Mouse (Mus musculus): Measurements from ENCODE around the gene Zfp691. TPM values are rescaled to one million over a fixed set of nuclear protein-coding genes. Genes with fewer than 3 reads are reported as not detected.

Zfp691 gene
- total and polyA plus RNA-seq, 3 experiments: 20.6 to 23.4 (median 20.6) TPM

GRCm38 (mm10) chr4:119162990-119163389 lies 11.0 kb downstream of the Zfp691 start:
- intact Hi-C loops (cut with DNase I): no loop called here
- Histone ChIP-seq H3K27me3 (ENCODE audit: control insufficient read depth, insufficient read depth, low read length) (no peaks in the 10 kb centered on the region), H3K79me2 (replicated peaks; ENCODE audit: control insufficient read depth, insufficient read depth, low read length) (no peaks in the 10 kb centered on the region), H3K27ac (no peak overlapping the region), H3K4me1 (ENCODE audit: control insufficient read depth, insufficient read depth, low read length) (no peaks in the 10 kb centered on the region; the same call in 1 of the 2 replicates), H3K9ac (ENCODE audit: low read depth, low read length) (no peak overlapping the region), H3K36me3 (ENCODE audit: control insufficient read depth, insufficient read depth, low read length) (no peaks in the 10 kb centered on the region), H3K4me3 (no peak overlapping the region)
- no peak for DNase-seq
- WGBS: 78% methylated on average over 4 of the region's 4 CpGs
- TF ChIP-seq POLR2A (IDR thresholded peaks at IDR 0.05; ENCODE audit: insufficient read depth, low read depth, low read length) (no peak), EP300 (IDR thresholded peaks at IDR 0.05; ENCODE audit: insufficient read depth, low read depth, low read length) (no peak), CTCF (IDR thresholded peaks at IDR 0.05) (0 out of 2 replicates have a peak, but pooled peaks have one; percentile 6)

- Histone ChIP-seq H3K36me3 (ENCODE audit: control insufficient read depth, insufficient read depth, low read length) (no peaks in the 10 kb centered on the region), H3K9ac (ENCODE audit: low read depth, low read length) (no peak overlapping the region), H3K4me3 (no peak overlapping the region), H3K27ac (no peak overlapping the region), H3K27me3 (ENCODE audit: control insufficient read depth, insufficient read depth, low read length) (no peaks in the 10 kb centered on the region), H3K4me1 (ENCODE audit: control insufficient read depth, insufficient read depth, low read length) (no peaks in the 10 kb centered on the region), H3K79me2 (replicated peaks; ENCODE audit: control insufficient read depth, insufficient read depth, low read length) (no peaks in the 10 kb centered on the region)
- no peak for TF ChIP-seq POLR2A (IDR thresholded peaks at IDR 0.05; ENCODE audit: insufficient read depth, low read depth, low read length)
- TF ChIP-seq CTCF (IDR thresholded peaks at IDR 0.05): no peak
- no peak for TF ChIP-seq EP300 (IDR thresholded peaks at IDR 0.05; ENCODE audit: insufficient read depth, low read depth, low read length)
- no peak for DNase-seq
- 72% methylated on average over 3 of the region's 3 CpGs for WGBS
- intact Hi-C loops (cut with DNase I): no loop called here
Measured at GRCm38 (mm10) chr4:119161358-119161757, 12.6 kb downstream of the Zfp691 start.

- Histone ChIP-seq H3K27me3 (ENCODE audit: control insufficient read depth, insufficient read depth, low read length) (no peaks in the 10 kb centered on the region), H3K9ac (ENCODE audit: low read depth, low read length) (no peak overlapping the region), H3K36me3 (ENCODE audit: control insufficient read depth, insufficient read depth, low read length) (no peaks in the 10 kb centered on the region), H3K4me3 (no peak overlapping the region), H3K4me1 (ENCODE audit: control insufficient read depth, insufficient read depth, low read length) (no peaks in the 10 kb centered on the region), H3K27ac (no peak overlapping the region), H3K79me2 (replicated peaks; ENCODE audit: control insufficient read depth, insufficient read depth, low read length) (no peaks in the 10 kb centered on the region)
- 72% methylated on average over 5 of the region's 5 CpGs for WGBS
- no peak for DNase-seq
- intact Hi-C loops (cut with DNase I): loop anchor here (2.0 kb wide), 1 partner anchor 47 kb away; no protein-coding TSS in a partner anchor
- no peak for TF ChIP-seq POLR2A (IDR thresholded peaks at IDR 0.05; ENCODE audit: insufficient read depth, low read depth, low read length)
- no peak for TF ChIP-seq EP300 (IDR thresholded peaks at IDR 0.05; ENCODE audit: insufficient read depth, low read depth, low read length)
- TF ChIP-seq CTCF (IDR thresholded peaks at IDR 0.05): no peak
Measured at GRCm38 (mm10) chr4:119157891-119158290, 16.1 kb downstream of the Zfp691 start.

DNA sequence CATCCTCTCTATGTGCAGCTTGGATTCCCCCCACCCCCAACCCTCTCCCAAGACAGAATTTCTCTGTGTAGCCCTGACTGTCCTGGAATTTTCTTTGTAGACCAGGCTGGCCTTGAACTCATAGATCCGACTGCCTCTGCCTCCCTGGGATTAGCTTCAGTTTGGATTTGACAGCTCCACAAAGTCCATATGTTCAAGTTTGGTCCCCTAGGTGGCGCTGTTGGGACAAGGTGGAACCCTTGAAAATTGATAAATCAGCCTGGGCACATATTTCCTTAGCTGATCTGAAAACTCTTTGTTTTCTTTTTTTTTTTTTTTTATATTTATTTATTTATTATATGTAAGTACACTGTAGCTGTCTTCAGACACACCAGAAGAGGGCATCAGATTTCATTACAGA lies 16.8 kb downstream of the Zfp691 start:
- H3K9ac ChIP-seq (ENCODE audit: low read depth, low read length): no peak overlapping the region
- H3K36me3 ChIP-seq (ENCODE audit: control insufficient read depth, insufficient read depth, low read length): no peaks in the 10 kb centered on the region
- intact Hi-C loops (cut with DNase I): loop anchor here (2.0 kb wide), 1 partner anchor 48 kb away; no protein-coding TSS in a partner anchor
- H3K79me2 ChIP-seq (replicated peaks; ENCODE audit: control insufficient read depth, insufficient read depth, low read length): no peaks in the 10 kb centered on the region
- H3K27ac ChIP-seq: no peak overlapping the region
- no peak overlapping the region for H3K4me3 ChIP-seq
- TF ChIP-seq POLR2A (IDR thresholded peaks at IDR 0.05; ENCODE audit: insufficient read depth, low read depth, low read length): no peak
- TF ChIP-seq CTCF (IDR thresholded peaks at IDR 0.05): peak; percentile 76
- H3K4me1 ChIP-seq (ENCODE audit: control insufficient read depth, insufficient read depth, low read length): no peaks in the 10 kb centered on the region
- WGBS: 24% methylated on average over 2 of the region's 2 CpGs
- no peaks in the 10 kb centered on the region for H3K27me3 ChIP-seq (ENCODE audit: control insufficient read depth, insufficient read depth, low read length)
- peak; percentile 35 to 72 for DNase-seq

DNA sequence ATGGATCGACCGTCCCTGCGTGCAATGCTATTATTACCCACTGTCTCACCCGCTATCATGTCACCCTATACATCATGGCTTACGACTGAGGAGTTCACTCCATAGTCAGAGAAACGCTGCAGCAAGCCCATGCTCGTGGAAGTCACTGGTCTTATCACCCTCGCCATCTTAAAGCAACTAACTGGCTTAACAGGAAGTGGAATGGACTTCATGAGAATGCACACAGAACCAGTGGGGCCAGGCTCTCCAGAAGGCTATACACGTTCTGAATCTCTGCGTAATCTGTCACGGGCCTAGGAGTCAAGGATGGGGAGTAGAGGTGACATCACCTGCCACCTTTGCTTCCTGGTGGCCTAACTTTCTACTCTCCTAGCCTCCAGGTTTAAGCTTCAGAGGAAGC lies 25.3 kb downstream of the Zfp691 start:
- WGBS: 74% methylated on average over 11 of the region's 11 CpGs

DNA sequence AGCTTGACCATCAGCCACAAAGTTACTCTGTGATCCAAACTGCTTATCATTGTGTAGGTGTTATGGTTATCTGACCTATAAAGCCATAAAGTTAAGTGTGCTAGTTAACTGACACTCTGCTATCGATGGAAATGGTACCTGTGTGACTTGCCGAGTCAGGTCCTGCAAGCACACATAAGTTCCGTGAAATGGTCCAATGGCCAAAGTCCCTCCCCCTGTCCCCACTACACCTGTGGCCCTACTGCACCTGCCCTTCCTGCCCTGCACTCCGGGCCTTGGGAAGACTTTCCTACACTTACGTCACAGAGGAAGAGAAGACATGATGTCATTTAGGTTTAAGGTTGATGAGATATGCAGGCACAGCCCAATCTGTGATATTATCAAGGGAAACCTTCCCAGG lies 26.6 kb downstream of the Zfp691 start:
- H3K9ac ChIP-seq (ENCODE audit: low read depth, low read length): no peak overlapping the region
- no peaks in the 10 kb centered on the region for H3K36me3 ChIP-seq (ENCODE audit: control insufficient read depth, insufficient read depth, low read length)
- no peak for TF ChIP-seq POLR2A (IDR thresholded peaks at IDR 0.05; ENCODE audit: insufficient read depth, low read depth, low read length)
- TF ChIP-seq CTCF (IDR thresholded peaks at IDR 0.05): no peak
- 79% methylated on average over 5 of the region's 5 CpGs for WGBS
- H3K4me1 ChIP-seq (ENCODE audit: control insufficient read depth, insufficient read depth, low read length): no peaks in the 10 kb centered on the region
- no peak for DNase-seq
- no peak overlapping the region for H3K27ac ChIP-seq
- no peaks in the 10 kb centered on the region for H3K27me3 ChIP-seq (ENCODE audit: control insufficient read depth, insufficient read depth, low read length)
- no peaks in the 10 kb centered on the region for H3K79me2 ChIP-seq (replicated peaks; ENCODE audit: control insufficient read depth, insufficient read depth, low read length)
- intact Hi-C loops (cut with DNase I): no loop called here
- H3K4me3 ChIP-seq: no peak overlapping the region

More for the DNA sequence above, 25.3 kb downstream of the Zfp691 start:
- TF ChIP-seq EP300 (IDR thresholded peaks at IDR 0.05; ENCODE audit: insufficient read depth, low read depth, low read length) (no peak), POLR2A (IDR thresholded peaks at IDR 0.05; ENCODE audit: insufficient read depth, low read depth, low read length) (no peak), CTCF (IDR thresholded peaks at IDR 0.05) (no peak)
- Histone ChIP-seq H3K9ac (ENCODE audit: low read depth, low read length) (no peak overlapping the region), H3K27me3 (ENCODE audit: control insufficient read depth, insufficient read depth, low read length) (no peaks in the 10 kb centered on the region), H3K27ac (no peak overlapping the region), H3K4me3 (no peak overlapping the region), H3K4me1 (ENCODE audit: control insufficient read depth, insufficient read depth, low read length) (no peaks in the 10 kb centered on the region), H3K79me2 (replicated peaks; ENCODE audit: control insufficient read depth, insufficient read depth, low read length) (no peaks in the 10 kb centered on the region), H3K36me3 (ENCODE audit: control insufficient read depth, insufficient read depth, low read length) (no peaks in the 10 kb centered on the region)
- no peak for DNase-seq
- intact Hi-C loops (cut with DNase I): no loop called here
